Mouse (Mus musculus) midbrain, embryonic 12.5 days (tissue): ENCODE data around the gene Wwc1. TPM values are rescaled to one million over a fixed set of nuclear protein-coding genes. Genes with fewer than 3 reads are reported as not detected.
"Not testable (repeated sequence)": the region's sequence is repeated elsewhere in the genome, so short reads cannot be mapped to it uniquely, and the experiment has no call there.

ENCODE experiments used
- ATAC-seq: fragments of 200-750 bp; cut with Nextera tagmentation; 2 replicates; pipeline ENCODE4 v1.8.0; 2017; ENCODE audit warnings: low read depth, moderate TSS enrichment, moderate library complexity; ENCODE audit not compliant: low FRiP score
- H3K27ac ChIP-seq: fragments of 300-500 bp; sonication (generic); replicated peaks from 2 replicates; pipeline ENCODE4 v1.5.1; 2016; ENCODE audit warnings: mild to moderate bottlenecking
- H3K27me3 ChIP-seq: fragments of 300-500 bp; sonication (generic); 2 replicates; pipeline ENCODE4 v1.6.1; 2016; ENCODE audit warnings: mild to moderate bottlenecking
- H3K36me3 ChIP-seq: fragments of 300-500 bp; sonication (generic); 2 replicates; pipeline ENCODE4 v1.6.1; 2016
- H3K4me1 ChIP-seq: fragments of 300-500 bp; sonication (generic); 2 replicates; pipeline ENCODE4 v1.6.1; 2016
- H3K4me2 ChIP-seq: fragments of 300-500 bp; sonication (generic); replicated peaks from 2 replicates; pipeline ENCODE4 v1.6.1; 2016; ENCODE audit warnings: mild to moderate bottlenecking, moderate library complexity
- H3K4me3 ChIP-seq: fragments of 300-500 bp; sonication (generic); 2 replicates; pipeline ENCODE4 v1.5.1; 2016; ENCODE audit warnings: mild to moderate bottlenecking
- H3K9ac ChIP-seq: fragments of 300-500 bp; sonication (generic); replicated peaks from 2 replicates; pipeline ENCODE4 v1.6.1; 2016; ENCODE audit warnings: mild to moderate bottlenecking, moderate library complexity
- H3K9me3 ChIP-seq: fragments of 300-500 bp; sonication (generic); 2 replicates; pipeline ENCODE4 v1.6.1; 2016; ENCODE audit warnings: mild to moderate bottlenecking
- WGBS: fragments of 180-500 bp; shearing (Covaris S2); methylation state at CpG from one replicate; pipeline ENCODE4 v1.1.7; 2016; 5-methylcytosine and 5-hydroxymethylcytosine counted together
- polyA plus RNA-seq: library from polyadenylated mRNA; unstranded; fragments of >200 nt; fragmentation: Nextera tagmentation; extraction: Ambion mirVana; gene quantifications from 2 replicates; pipeline ENCODE4 v1.2.1, GENCODE M21; 2016

Wwc1 gene
- polyA plus RNA-seq, 1 experiment from 2014 or later: 7.4 TPM

- peak overlapping the region; percentile 94 for H3K27ac ChIP-seq
- H3K27me3 ChIP-seq: no peaks in the 10 kb centered on the region; the same call in 1 of the 2 replicates
- ATAC-seq: peak; percentile 94
- H3K9me3 ChIP-seq: no peaks in the 10 kb centered on the region
- WGBS: 8% methylated on average over 9 of the region's 9 CpGs
- H3K4me2 ChIP-seq: peak overlapping the region; percentile 37
- no peak overlapping the region for H3K4me3 ChIP-seq
- H3K9ac ChIP-seq: peak overlapping the region; percentile 20; the same call in 1 of the 2 replicates
- H3K36me3 ChIP-seq: peaks cover 31% of the 10 kb centered on the region; the same call in 1 of the 2 replicates
- peaks cover 34% of the 10 kb centered on the region for H3K4me1 ChIP-seq
These were observed 115.2 kb downstream of the Wwc1 start for GRCm38 (mm10) chr11:35864981-35865604.

GRCm38 (mm10) chr11:35863653-35864052, 116.7 kb downstream of the Wwc1 start:
- 86% methylated on average over 5 of the region's 5 CpGs for WGBS
- Histone ChIP-seq H3K4me2 (no peak overlapping the region), H3K9me3 (no peaks in the 10 kb centered on the region), H3K27me3 (no peaks in the 10 kb centered on the region), H3K4me3 (no peak overlapping the region), H3K9ac (no peak overlapping the region), H3K36me3 (peaks cover 17% of the 10 kb centered on the region; the same call in 1 of the 2 replicates), H3K27ac (0 out of 2 replicates have a peak overlapping the region, but pooled peaks have one; percentile 94), H3K4me1 (peaks cover 34% of the 10 kb centered on the region)
- no peak for ATAC-seq

GRCm38 (mm10) chr11:35857395-35858067, 122.8 kb downstream of the Wwc1 start:
- ATAC-seq: no peak
- WGBS: 73% methylated on average over 12 of the region's 12 CpGs
- no peak overlapping the region for H3K9ac ChIP-seq

GRCm38 (mm10) chr11:35856359-35857040, 123.8 kb downstream of the Wwc1 start:
- no peaks in the 10 kb centered on the region for H3K27me3 ChIP-seq
- H3K4me1 ChIP-seq: peaks cover 34% of the 10 kb centered on the region
- no peaks in the 10 kb centered on the region for H3K9me3 ChIP-seq
- H3K4me2 ChIP-seq: peak overlapping the region; percentile 7; the same call in 1 of the 2 replicates
- 10% methylated on average over 11 of the region's 11 CpGs for WGBS
- H3K9ac ChIP-seq: no peak overlapping the region
- no peak overlapping the region for H3K4me3 ChIP-seq
- peaks cover 9% of the 10 kb centered on the region for H3K36me3 ChIP-seq
- peak; percentile 94 for ATAC-seq
- H3K27ac ChIP-seq: peak overlapping the region; percentile 90

More at GRCm38 (mm10) chr11:35857395-35858067, 122.8 kb downstream of the Wwc1 start:
- H3K27ac ChIP-seq: peak overlapping the region; percentile 90
- H3K9me3 ChIP-seq: no peaks in the 10 kb centered on the region
- H3K36me3 ChIP-seq: 0 out of 2 replicates have a peak, but pooled peaks cover 3% of the 10 kb centered on the region
- H3K4me1 ChIP-seq: peaks cover 34% of the 10 kb centered on the region
- H3K4me3 ChIP-seq: no peak overlapping the region
- no peak overlapping the region for H3K4me2 ChIP-seq
- H3K27me3 ChIP-seq: no peaks in the 10 kb centered on the region

GRCm38 (mm10) chr11:35855567-35855966, 124.8 kb downstream of the Wwc1 start:
- 73% methylated on average over 7 of the region's 9 CpGs for WGBS
- no peak for ATAC-seq
- Histone ChIP-seq H3K9ac (no peak overlapping the region), H3K9me3 (no peaks in the 10 kb centered on the region), H3K27ac (peak overlapping the region; percentile 90), H3K36me3 (peaks cover 13% of the 10 kb centered on the region), H3K4me1 (peaks cover 34% of the 10 kb centered on the region), H3K4me2 (no peak overlapping the region), H3K4me3 (no peak overlapping the region), H3K27me3 (no peaks in the 10 kb centered on the region)

GRCm38 (mm10) chr11:35854941-35855340, 125.4 kb downstream of the Wwc1 start:
- H3K36me3 ChIP-seq: peaks cover 15% of the 10 kb centered on the region
- no peak overlapping the region for H3K4me3 ChIP-seq
- H3K27ac ChIP-seq: peak overlapping the region; percentile 90; the same call in 1 of the 2 replicates
- no peak for ATAC-seq
- peaks cover 34% of the 10 kb centered on the region for H3K4me1 ChIP-seq
- H3K9ac ChIP-seq: no peak overlapping the region
- no peaks in the 10 kb centered on the region for H3K9me3 ChIP-seq
- no peaks in the 10 kb centered on the region for H3K27me3 ChIP-seq
- WGBS: 83% methylated on average over 5 of the region's 5 CpGs
- no peak overlapping the region for H3K4me2 ChIP-seq

GRCm38 (mm10) chr11:35853651-35854050, 126.7 kb downstream of the Wwc1 start:
- WGBS: 95% methylated on average over 4 of the region's 4 CpGs
- Histone ChIP-seq H3K4me3 (no peak overlapping the region), H3K4me2 (no peak overlapping the region), H3K4me1 (peaks cover 34% of the 10 kb centered on the region), H3K9me3 (no peaks in the 10 kb centered on the region), H3K36me3 (peaks cover 15% of the 10 kb centered on the region), H3K27me3 (no peaks in the 10 kb centered on the region), H3K27ac (no peak overlapping the region), H3K9ac (no peak overlapping the region)
- ATAC-seq: no peak

- no peak for ATAC-seq
- Histone ChIP-seq H3K4me3 (no peak overlapping the region), H3K4me2 (no peak overlapping the region), H3K27ac (no peak overlapping the region), H3K36me3 (peaks cover 15% of the 10 kb centered on the region), H3K9me3 (no peaks in the 10 kb centered on the region), H3K9ac (no peak overlapping the region), H3K4me1 (peaks cover 30% of the 10 kb centered on the region), H3K27me3 (no peaks in the 10 kb centered on the region)
- 57% methylated on average over 4 of the region's 4 CpGs for WGBS
These were observed 127.6 kb downstream of the Wwc1 start for GRCm38 (mm10) chr11:35852731-35853130.

GRCm38 (mm10) chr11:35844299-35844698, 136.0 kb downstream of the Wwc1 start:
- WGBS: 92% methylated on average over 9 of the region's 9 CpGs
- Histone ChIP-seq H3K4me1 (0 out of 2 replicates have a peak, but pooled peaks cover 4% of the 10 kb centered on the region), H3K27me3 (no peaks in the 10 kb centered on the region), H3K4me3 (no peak overlapping the region), H3K27ac (no peak overlapping the region), H3K9me3 (peaks cover 4% of the 10 kb centered on the region; the same call in 1 of the 2 replicates), H3K9ac (no peak overlapping the region), H3K36me3 (peaks cover 13% of the 10 kb centered on the region), H3K4me2 (no peak overlapping the region)
- no peak for ATAC-seq

GRCm38 (mm10) chr11:35842560-35842959, 137.8 kb downstream of the Wwc1 start:
- 83% methylated on average over 4 of the region's 4 CpGs for WGBS
- H3K4me1 ChIP-seq, H3K27me3 ChIP-seq, H3K4me3 ChIP-seq, H3K9me3 ChIP-seq, H3K9ac ChIP-seq, ATAC-seq, H3K27ac ChIP-seq, H3K4me2 ChIP-seq: not testable (repeated sequence)
- peaks cover 13% of the 10 kb centered on the region for H3K36me3 ChIP-seq

- 83% methylated on average over 21 of the region's 21 CpGs for WGBS
- Histone ChIP-seq H3K9me3 (peaks cover 4% of the 10 kb centered on the region; the same call in 1 of the 2 replicates), H3K4me1 (0 out of 2 replicates have a peak, but pooled peaks cover 4% of the 10 kb centered on the region), H3K9ac (no peak overlapping the region), H3K36me3 (peaks cover 13% of the 10 kb centered on the region), H3K4me2 (no peak overlapping the region), H3K4me3 (no peak overlapping the region), H3K27me3 (no peaks in the 10 kb centered on the region), H3K27ac (no peak overlapping the region)
- no peak for ATAC-seq
These were observed 138.5 kb downstream of the Wwc1 start for GRCm38 (mm10) chr11:35841738-35842325.
